Mouse (Mus musculus) ES-E14 (cell line): ENCODE measurements around the gene Aco2.

Experiments used
- ZC3H11A ChIP-seq: IDR thresholded peaks from 2 replicates; pipeline ENCODE4 v1.6.1; 2012; ENCODE audit warnings: low read depth, mild to moderate bottlenecking, inconsistent platforms, low read length, borderline replicate concordance
- ZNF384 ChIP-seq: IDR thresholded peaks from 2 replicates; pipeline ENCODE4 v1.6.1; 2012; ENCODE audit warnings: low read depth, low read length, inconsistent platforms

GRCm38 (mm10) chr15:81904939-81905338, 32.8 kb downstream of the Aco2 start:
- TF ChIP-seq ZC3H11A (no peak), ZNF384 (no peak)
